Mouse (Mus musculus): Measurements from ENCODE around the gene Tmem216.

The Tmem216 gene

GRCm38 (mm10) chr19:10555624-10556510 lies at the start of gene Tmem216:
Tmem216 (minus strand) TSS chr19:10556238.
- peak; percentile 91 for DNase-seq

DNA sequence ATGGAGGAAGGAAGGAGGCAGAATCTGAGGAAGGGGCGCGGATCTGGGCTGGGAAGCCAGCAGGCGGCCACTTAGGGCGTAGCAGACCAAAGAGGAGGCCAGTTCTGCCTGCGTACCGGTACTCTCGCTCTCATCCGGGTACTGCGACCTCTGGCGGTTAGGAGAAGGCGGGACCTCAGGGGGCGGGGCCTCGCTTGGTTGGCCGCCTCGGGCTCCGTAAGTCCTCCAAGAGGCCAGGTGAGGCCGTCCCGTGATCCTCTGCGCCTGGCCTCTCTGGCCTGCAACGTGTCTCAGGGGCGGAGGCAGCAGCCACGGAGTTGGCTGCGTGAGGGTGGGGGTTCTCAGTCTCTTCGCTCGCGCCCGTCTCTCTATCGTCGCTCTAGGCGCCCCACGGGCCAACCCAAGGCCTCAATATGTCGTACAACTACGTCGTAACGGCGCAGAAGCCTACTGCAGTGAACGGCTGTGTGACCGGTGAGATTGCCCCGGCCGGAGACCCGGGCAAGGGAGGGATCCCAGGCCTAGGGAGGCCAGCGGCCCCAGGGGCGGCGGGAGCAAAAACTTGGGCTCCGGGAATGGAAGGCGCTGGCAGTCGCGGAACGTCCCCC lies 49.4 kb upstream of the Tmem216 start, which contains the start of the genes Ddb1 and Tkfc:
Gene Ddb1, plus strand, starts transcription at position 35 of the 608 bp plus-strand sequence.
Gene Tkfc, minus strand, starts transcription at position 362 of the 608 bp plus-strand sequence.
- peak; percentile 99 for DNase-seq

DNA sequence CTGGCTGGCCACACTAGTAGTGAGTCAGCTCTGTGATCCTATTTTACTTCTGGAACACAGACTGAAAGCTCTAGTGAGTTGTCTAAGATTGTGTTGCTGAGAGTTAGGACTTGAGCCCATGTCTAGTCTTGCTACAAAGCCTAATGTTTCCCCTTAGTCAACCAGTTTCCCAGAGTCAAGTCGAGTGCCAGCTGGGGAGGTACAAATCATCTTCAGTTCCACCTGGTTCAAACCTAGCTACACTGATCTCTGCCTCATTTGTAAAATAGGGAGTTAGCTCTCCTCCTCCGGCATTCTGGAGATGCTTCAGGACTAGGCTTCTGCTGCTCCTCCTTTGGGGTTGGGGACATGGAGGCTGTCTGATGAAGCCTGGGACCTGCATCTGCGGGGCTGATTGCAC lies 48.5 kb upstream of the Tmem216 start:
- no peak for DNase-seq

DNA sequence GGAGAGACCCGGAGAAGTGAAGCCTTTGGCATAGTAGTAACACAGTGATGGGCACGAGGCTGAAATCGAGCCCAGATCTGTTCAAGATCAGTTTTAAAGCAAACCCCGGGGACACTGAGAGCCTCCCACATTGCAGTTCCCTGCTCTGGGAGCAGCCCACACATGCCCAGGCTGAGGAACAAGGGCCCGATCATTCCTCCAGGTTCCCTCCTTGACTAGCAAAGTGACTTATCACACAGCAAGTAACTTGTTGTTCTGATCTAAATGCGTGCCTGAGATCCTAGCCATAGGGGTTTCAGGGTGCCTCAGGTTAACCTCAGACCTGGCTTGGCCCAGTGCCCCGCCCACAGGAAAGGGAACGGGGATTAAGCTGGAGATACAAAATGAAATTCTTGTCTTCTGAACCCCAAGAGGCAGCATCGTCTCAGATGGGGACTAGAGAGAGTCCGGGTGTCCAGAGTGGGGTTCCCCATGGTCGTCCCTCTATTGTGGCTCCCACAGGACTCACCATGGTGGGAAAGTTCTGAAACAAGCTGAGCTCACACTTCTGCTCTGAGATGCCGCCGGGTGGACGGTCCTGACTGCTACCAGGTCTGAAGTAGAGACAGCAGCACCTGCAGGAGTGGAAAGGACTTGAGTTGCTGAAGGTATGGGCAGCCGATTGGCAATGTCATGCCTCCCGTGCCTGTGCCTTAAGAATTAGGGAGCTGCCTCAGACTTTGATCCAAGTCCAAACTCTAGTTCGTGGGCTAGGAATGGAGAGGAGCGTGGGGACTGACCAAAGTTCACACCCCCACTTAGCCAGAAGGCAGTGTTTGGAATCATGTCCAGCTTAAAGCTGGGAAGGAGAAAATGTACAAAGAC lies 47.9 kb upstream of the Tmem216 start:
- DNase-seq, result no peak

- DNase-seq, result peak; percentile 96
These were observed 46.7 kb upstream of the Tmem216 start for GRCm38 (mm10) chr19:10602787-10603186.

- no peak for DNase-seq
These were observed 46.3 kb upstream of the Tmem216 start for GRCm38 (mm10) chr19:10602247-10602769.

GRCm38 (mm10) chr19:10599648-10600047 lies 43.6 kb upstream of the Tmem216 start:
- DNase-seq, result no peak

DNA sequence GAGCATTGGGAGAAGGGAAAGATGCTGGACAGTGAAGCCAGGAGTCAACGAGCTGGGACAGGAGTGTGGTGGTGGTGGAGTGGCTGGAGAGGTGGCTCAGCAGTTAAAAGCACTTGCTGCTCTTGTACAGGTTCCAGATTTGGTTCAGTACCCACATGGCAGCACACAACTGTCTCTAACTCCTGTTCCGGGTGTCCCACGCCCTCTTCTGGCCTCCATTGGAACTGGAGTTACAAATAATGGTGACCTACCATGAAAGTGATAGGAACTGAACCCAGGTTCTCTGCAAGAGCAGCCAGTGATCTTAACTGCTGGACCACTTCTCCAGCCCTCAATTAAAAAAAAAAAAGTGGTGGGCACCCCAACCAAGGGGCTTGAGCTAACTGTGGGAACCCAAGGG lies 42.1 kb upstream of the Tmem216 start:
- peak; percentile 44 for DNase-seq

DNA sequence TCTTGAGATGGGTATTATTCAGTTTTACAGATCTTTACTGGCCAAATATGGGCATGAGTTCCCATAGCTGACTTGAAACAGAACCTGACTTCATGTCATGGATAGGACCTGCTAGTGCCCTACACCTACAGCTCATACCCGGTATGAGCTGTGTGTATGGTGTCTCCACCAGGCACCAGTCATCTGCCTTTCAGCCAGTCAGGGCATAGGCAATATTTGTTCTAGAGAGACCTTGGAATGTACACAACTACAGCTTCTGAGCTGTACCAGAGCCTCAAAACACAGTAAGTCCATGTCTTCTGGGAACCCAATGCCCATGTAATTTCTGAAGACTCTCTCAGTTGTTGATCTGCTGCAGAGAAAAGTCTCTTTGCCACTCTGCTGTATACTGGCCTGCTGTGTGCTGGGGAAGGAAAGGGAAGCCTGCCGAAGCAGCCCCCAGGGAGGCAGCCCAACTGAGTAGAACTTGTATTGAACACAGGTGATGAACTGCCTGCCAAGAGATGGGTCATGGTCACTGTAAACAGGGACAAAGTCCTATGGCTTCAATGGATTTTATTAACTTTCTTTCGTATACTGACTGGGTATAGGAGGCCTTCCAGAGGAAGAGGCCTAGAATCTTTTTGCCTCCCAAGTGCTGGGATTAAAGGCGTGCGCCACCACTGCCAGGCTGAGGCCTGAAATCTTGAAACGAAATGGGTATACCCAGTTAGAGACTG lies 35.8 kb upstream of the Tmem216 start:
- no peak for DNase-seq

GRCm38 (mm10) chr19:10590301-10590700 lies 34.3 kb upstream of the Tmem216 start:
- no peak for DNase-seq

GRCm38 (mm10) chr19:10589127-10589857 lies 33.3 kb upstream of the Tmem216 start:
- no peak for DNase-seq

DNA sequence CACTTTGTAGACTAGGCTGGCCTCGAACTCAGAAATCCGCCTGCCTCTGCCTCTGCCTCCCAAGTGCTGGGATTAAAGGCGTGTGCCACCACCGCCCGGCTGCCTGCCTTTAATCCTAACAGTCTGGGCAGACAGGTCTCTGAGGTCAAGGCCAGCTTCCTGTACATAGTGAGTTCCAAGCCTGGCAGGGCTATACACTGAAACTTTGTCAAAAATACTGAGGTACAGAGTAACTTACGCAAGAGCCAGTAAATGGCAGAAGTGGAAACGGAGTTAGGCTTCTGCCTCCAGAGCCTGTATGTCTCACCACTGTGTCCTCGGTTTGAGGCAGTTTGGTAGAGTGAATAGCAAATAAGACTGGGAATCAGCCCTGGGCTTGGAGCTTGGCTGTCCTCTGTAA lies 31.2 kb upstream of the Tmem216 start:
- no peak for DNase-seq

DNA sequence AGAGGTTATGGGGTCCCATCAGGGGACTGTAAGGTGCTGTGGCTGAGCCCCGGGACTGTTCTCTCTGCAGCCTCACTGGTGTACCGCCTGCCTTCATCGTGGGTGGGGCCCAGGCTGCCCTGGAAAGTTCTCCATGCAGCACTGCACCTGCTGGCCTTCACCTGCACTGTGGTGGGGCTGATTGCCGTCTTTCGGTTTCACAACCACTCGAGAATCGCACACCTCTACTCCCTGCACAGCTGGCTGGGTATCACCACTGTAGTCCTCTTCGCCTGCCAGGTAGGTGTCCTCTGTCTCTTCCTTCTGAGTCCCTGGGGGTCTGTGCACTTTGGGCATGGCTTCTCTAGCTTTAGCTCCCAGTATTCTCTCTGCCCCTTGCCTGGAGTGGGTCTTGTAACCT lies 29.1 kb upstream of the Tmem216 start:
- no peak for DNase-seq

DNA sequence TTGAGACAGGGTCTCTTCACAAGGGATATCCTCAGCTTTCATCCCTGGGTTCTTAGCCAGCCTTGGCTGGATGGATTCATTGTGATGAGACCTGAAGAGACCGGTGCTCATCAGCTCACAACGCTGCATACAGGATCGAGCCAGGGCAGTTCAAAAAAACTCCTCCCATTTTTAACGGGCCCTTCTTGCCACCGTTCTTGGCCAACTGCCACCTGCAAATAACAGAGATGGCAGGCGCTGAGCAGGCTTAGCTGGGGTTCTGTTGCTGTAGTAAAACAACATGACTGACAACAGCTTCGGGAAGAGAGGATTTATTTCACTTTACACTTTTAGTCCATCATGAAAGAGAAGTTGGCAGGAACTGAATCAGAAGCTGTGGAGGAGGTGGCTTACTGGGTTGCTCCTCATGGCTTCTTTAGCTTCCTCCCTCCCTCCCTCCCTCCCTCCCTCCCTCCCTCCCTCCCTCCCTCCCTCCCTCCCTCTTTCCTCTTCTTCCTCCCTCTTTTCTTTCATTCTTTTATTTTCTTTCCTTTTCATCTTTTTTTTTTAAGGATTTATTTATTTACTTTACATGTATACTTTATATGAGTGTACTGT lies 27.6 kb upstream of the Tmem216 start:
- no peak for DNase-seq

DNA sequence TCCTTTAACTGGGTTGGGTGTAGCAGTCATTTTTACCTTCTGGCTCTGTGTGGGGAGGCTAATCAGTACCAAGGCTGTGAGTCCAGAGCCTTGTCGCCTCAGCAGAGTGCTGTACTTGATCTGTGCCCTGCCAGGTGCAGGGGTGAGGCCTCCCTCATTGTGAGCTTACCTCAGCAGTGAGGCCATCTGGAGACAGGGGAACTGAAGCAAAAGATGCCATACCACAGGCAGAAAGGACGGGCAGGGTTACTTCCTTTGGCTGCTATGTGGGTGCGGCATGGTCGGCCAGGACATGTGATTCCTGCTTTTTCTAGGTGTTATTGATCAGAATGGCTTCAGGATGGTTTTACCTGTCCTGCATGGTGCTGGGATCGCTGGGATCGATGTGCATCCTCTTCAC lies 25.9 kb upstream of the Tmem216 start:
- no peak for DNase-seq

DNA sequence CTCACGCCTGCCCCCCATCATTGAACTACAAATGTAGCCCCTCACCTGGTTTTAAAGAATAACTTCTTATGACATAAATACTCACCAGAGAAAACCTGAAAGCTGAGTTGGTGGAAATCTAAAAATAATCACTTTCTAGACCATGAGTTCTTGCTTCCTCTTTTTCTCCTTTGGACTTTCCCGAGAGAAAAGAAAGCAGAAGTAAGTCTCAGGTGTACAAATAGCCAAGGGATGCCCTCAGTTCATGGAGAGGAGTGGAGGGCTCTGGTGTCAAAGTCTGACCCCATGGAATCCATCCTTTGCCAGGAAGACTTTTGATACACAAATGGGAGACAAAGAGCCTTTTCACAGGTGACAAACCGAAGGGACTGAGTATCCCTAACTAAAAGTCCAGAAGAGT lies 24.7 kb upstream of the Tmem216 start:
- DNase-seq, result no peak

GRCm38 (mm10) chr19:10580102-10580501 lies 24.1 kb upstream of the Tmem216 start:
- no peak for DNase-seq

DNA sequence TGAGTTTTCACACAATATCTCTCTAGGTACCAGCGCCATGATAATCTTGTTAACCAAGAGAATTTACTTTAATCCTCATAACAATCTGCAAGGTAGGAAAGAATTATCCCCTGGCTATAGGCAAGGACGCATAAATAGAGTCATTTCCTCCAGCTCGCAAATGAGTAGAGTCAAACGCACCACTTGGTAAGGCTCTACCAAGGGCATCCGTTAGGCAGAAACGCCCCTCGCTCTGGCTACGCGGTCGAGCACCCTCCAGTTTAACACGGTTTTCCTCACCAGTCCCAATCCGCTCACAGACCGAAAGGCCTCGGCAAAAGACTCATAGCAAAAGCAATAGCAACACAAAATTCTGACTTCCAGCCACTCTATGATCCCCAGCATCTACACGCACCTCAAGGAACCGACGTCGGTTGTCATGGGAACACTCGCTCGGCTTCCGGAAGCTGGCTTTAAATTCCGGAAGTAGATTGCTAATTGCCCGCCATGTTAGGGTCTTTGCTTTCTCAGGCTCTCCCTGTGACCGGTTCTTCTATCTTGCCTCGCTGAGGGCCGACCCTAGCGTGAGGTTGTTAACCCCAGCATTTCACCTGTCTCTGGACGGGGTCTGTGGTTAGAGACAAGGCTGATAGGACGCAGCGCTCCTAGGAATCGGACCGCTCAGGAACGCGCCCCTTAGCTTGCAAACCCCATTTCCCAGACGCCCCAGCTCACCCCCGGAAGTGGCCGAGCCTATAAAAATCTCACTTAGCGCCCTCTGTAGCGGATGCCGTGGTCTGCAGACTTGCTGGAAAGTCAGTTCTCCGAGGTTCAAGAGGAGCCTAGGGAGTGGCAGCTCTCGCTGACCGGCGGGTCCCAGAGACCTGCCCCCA lies 20.9 kb upstream of the Tmem216 start, which contains the start of the genes Cyb561a3 and Tmem138:
Gene Cyb561a3, plus strand, starts transcription at position 483 of the 872 bp plus-strand sequence.
Gene Tmem138, minus strand, starts transcription at position 673 of the 872 bp plus-strand sequence.
- peak; percentile 96 for DNase-seq

DNA sequence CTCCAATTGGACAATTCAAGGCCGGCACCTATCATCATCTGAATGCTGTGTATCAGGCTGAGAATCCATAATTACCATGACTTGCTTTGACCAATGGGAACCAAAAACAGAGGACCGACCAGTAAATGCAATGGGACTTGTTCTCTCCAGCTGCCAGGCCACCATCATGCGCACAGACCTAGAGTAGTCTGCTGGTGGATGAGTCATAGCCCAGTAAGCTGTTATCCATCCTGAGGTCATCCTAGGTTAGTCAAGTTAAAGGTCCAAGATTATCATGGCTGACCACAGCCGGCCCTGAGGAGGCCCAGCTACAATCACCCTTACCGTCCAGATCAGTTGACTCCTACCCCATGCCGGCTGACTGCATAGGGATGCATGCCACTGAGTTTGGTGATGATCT lies 13.6 kb upstream of the Tmem216 start:
- DNase-seq, result peak; percentile 11

DNA sequence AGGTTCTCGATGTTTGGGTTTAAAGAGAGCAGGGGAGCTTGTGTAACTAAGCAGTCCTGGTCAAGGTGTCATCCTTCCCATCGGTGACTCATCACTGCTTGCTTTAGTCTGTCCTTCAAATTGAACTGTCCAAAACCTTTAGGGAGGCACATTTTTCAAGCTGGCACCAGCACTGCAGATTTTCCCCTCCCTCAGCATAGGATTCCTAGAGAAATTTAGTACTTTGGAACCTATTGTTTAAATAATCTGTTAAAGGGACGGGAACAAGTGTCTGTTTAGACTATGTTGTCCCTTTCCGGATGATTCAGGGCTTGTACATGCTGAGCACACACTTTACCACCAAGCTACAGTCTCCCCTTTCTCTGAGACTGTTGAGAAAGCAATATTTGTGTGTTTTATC lies 9.2 kb upstream of the Tmem216 start:
- DNase-seq, result no peak

All from lung, postnatal 36 days (tissue).